Mouse (Mus musculus): ENCODE results near the gene Insyn1.

Insyn1 gene

DNA sequence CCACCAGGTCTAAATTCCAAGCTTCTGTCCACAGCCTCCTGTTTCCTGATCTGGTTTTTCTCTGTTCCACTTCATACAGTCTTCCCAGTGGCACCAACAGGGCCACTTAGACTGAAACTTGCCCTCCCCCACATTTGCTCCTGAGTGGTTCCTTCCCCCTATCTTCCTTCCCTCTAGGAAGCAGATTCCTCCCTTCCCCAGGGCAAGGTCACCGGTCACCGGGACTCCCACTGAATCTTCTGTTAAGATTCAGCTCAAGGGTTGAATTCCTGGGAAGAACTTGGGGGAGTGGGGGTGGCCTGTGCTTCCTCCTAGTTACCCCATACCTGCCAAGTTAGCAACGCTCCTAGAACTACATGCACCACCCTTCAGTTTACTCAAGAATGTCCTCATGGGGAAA, 1.3 kb upstream of the Insyn1 start:
- no peak for DNase-seq (ENCODE audit: low read depth, low spot score)

DNA sequence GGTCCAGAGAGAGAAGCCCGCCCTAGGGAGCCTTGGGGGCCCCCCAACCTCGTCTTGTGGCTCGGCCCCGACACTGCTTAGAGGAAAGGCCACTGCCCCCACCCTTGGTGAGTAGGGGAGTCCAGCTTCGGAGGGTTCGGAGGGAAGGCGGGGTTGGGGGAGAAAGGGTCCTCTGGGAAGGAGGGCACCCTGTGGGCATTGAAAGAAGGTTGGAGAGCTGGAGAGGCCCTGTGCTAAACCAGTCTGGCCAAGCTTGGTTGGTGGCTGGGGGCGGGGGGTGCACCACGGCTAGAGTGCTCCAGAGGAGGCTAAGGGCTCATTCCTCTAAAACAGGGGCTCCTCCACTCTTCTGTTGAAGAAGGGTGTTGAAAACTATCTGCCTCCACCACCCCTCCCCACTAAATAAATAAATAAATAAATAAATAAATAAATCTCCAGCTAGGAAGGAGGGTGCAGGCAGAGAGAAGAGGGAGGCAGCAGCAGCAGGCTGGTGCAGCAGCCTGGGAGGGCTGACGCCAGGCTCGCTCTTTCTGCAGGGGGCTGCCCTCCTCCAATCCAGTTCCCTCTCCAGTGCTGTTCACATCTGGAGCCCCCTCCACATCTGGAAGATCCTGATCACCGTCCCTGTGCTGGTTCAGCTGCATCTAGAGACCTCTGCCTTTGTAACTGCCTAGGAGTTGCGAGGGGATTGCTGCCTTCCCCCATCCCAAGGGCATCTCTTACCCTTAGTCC, 896 bp downstream of the Insyn1 start:
- no peak for DNase-seq (ENCODE audit: low read depth, low spot score)

DNA sequence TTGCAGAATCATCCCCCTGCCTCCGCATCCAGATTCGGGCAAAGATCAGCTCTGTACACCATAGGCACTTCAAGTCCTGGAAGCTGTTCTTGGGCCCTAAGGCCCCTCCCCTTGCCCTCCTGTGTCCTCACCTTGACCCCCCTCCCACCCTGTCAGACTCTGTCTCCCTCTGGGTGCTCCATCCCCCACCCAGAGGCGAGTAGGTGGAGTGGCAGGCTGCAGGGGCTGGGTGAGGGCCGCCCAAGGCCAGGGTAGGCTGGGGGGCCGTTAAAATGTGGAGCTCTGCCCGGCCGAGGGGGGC, 1.4 kb downstream of the Insyn1 start:
- no peak for DNase-seq (ENCODE audit: low read depth, low spot score)

DNA sequence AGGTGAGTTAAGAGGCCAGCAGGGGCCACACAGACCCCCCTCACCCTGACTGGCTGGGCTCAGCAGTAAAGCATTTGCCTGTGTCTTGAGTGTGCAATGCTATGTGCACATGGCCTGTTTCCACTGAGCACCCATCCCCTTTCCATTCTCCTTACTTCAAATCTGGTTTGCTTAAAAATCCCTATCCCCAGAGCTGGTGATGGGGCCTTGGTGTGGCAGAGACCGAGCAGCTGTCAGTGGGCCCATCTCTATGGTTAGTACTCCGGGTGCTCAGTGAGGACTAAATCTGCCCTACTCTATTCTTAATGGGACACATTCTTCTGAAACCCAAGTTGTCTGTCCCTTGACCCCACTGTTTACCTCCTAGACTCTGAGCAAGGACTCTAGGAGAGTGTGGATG, 2.0 kb downstream of the Insyn1 start:
- no peak for DNase-seq (ENCODE audit: low read depth, low spot score)

DNA sequence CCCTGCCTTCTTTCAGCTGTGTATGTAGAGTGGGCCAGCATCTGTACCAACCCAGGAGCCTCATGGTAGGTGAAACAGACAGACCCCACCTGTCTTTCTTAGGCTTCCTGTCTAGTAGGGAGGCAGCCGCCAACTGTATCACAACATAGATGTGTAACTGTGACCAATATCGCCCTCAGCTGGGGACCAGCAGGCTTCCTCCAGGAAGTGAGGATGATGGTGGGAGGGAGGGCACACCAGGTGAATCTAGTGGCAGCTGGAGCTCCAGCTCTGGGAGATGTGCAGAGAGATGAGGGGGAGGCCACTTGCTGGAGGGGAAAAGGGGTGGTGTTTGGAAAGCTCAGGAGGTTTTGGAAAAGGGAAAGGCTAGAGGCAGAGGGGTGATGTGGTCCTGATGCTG, 6.6 kb downstream of the Insyn1 start:
- no peak for DNase-seq (ENCODE audit: low read depth, low spot score)

DNA sequence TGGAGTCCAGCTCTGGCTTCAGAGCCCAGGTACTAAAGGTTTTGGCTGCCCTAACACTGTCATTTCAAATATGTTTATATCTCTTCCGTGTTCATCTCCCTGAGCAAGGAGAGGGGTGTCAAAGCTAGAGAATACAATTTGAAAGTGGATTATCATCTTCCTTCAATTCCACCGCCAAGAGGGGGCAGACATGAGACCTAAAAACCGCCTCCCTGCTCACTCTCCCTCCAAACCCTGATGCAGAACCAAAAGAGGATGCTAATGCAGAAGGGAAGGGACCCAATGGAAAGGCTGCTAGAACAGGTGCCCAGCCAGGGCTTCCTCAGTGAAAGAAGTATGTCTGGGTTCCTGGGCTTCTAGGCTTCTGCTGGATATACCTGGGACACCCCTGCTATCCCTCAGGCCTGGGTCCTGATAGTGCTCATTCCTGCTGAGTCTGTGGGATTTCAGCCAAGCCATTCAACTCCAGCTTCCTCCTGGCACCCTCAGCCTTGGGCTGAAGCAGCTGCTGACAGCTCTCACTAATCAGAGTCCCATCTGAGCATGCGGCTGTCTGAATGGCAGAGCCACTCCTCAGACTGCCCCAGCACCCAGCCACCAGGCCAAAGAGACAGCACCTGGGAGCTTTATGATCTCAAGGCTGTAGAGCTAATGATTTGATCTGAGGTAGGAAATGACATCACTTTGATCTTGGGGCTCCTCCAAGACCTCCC, 8.2 kb downstream of the Insyn1 start:
- DNase-seq (ENCODE audit: low read depth, low spot score), result no peak

DNA sequence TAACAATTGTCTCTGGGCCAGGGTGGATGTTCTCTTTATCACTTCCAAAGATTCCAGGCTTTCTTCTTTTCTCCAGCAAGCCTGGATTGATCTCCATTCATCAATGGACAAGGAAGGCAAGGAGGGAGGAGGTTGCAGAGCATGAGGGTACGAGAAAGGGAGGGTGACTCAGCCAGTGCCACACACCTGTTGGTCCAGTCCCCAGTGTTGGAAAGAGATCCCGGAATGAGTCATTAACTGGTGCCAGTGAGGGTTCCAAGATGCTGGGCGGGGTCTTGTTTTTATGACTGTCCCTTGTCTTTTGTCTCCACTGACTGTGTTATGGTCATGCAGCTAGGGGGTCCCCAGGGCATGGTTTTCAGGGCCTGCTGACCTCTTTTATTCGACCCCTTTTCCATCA, 9.5 kb downstream of the Insyn1 start:
- DNase-seq (ENCODE audit: low read depth, low spot score), result no peak

DNA sequence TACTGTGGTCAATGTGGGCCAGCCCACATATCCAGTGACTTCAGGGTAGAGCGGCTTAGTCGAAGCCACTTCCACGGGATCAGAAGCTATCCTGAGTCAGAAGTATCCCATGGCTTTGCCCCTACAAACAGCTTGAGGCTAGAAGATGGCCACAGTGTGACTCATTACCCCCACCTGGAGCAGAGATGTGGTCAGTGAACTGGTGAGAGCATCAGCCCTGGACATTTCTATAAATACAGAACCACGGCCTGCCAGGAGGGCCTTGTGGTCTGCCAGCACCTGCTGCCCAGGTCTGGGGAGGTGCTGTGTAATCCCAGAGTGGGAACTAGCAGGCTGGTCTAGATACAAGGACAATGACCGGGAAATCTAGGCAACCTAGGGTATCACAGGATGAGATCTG, 12.5 kb downstream of the Insyn1 start:
- no peak for DNase-seq (ENCODE audit: low read depth, low spot score)

DNA sequence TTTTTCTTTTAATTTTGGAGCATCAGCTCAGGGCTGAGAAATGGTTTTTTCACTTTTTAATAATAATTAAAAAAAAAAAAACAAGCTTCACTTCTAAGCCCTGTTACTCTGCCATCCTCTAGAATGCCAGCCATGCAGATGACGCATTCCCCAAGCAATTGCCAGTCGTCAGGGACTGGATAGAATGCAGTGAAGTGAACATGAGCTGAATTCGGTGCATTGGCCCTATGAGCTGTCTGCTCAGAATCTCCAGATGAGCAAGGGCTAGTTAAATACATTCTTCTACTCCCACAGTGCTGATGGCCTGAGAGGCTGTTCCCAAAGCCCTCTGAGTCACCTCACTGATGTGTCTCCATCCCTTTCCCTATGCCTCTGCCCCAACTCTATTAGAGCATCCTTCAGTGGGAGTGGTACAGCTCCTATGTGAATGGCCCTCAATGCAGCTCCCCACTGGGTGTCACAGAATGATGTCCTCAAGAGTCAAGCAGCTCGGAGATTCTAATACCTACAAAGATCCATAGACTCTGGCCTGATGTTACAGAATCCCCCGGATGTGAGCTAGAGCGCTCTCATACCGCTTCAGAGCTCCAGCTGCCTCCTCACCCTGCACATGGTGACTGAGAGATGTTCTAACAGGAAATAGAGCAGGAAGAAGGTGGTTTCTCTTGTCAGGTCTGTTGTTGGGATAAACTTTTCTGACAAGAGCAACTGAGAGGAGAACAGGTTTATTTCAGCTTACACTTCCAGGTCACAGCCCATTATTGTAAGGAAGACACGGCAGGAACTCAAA, 19.0 kb downstream of the Insyn1 start:
- no peak for DNase-seq (ENCODE audit: low read depth, low spot score)

DNA sequence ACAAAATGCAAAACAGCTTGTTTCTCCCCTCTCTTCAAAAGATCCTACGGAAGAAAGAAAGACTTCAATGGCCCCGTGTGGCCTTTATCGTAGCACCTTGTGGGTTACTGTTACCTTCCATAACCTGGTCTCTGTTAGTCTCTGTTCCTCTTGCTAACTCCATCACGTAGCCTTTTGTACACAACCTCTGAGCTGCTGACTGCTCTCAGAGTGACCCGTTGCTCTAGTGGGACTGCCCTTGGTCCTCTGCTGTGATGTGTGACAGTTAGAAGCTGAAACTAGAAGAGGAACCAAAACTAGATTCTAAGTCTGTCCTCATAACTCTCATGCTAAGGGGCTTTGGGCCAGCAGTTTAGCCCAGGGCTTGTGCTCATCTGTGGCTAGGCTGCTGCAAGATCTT, 22.0 kb downstream of the Insyn1 start:
- no peak for DNase-seq (ENCODE audit: low read depth, low spot score)

DNA sequence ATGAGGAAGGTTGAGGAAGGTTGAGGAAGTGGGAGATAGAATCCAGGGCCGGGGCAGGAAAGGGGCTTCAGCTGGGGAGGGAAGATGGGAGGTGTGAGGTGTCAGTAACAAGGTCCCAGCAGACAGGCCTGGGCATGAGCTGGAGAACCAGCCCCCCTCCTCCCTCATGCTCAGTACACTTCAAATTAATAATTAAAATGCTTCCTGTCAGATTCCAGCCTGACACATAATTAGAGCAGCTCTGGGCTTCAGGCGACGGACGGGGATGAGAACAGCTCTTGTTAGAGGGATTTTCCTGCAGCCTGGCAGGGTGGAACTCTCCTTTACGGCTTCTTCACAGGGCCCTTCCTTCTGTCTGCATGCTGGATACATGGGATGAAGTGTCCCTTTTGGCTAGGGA, 25.3 kb downstream of the Insyn1 start:
- DNase-seq (ENCODE audit: low read depth, low spot score), result no peak

DNA sequence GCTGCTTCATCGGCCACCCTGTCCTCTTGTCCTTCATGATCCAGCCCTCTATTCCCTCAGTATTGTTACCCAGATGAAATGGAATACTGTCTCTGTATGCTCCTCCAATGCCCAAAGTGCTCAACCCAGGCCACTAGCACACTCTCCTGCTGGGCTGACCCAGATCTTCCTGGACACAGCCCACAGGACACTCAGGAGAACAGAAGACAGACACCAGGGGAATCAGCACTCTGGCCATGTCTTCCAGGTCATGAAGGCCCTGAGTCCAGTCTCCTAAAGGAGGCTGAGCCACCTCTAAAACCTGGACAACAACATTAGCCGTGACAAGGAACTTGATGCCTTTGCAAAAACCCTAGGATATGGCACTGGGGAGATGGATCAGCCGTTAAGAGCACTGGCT, 28.1 kb downstream of the Insyn1 start:
- no peak for DNase-seq (ENCODE audit: low read depth, low spot score)

DNA sequence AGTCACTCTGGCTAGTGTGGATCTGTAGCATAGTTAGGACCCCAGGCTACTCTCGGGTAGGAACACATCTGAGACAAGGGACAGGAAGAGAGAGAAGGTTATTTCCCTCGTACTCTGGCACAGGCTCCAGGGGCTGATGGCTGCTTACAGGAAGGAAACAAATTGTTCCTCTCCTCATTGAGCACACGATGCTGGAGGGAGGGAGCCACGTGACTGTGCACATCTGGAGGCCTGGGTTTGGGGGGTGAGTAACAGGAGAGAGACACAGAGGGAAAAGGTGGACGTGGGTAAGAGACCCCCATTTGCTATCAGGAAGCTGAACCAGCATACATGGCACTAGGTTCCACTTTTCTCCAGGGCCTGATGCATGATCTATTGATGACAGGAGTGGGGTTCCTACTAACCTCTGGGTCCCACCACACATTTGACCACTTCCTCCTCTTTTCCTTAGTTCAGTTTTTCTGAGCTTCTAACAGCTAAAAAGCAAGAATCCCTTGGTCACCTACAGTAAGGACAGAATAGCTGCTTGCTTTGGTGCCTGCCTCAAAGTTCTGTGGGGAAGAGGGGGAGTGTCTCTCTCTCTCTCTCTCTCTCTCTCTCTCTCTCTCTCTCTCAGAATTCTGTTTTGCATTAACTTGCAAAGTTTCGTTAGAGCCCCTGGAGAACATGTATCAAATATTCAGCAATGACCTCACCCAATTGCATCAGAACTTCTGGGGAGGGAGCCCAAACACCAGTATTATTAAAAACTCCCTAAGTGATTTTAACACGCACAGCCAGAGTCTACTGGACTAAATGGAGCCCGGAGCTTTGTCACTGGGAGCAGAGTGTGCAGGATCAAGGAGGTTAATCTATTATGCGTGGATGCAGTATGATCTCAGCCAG, 29.7 kb downstream of the Insyn1 start:
- peak; percentile 74 for DNase-seq (ENCODE audit: low read depth, low spot score)

DNA sequence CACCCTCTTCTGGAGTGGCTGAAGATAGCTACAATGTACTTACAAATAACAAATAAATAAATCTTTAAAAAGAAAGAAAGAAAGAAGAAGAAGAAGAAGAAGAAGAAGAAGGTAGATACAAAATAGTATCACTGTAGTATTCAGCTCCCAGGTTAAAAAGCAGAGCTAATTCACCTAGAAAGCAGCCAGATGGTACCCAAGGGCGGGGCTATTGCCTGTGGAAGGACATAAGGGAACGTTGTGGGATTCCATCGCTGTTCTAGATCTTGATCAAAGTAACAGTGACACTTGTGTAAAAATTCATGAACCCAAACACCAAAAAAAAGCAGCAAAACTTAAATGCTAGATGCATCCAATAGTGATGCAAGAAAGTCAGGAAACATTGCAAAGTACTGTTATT, 31.6 kb downstream of the Insyn1 start:
- DNase-seq (ENCODE audit: low read depth, low spot score), result no peak

DNA sequence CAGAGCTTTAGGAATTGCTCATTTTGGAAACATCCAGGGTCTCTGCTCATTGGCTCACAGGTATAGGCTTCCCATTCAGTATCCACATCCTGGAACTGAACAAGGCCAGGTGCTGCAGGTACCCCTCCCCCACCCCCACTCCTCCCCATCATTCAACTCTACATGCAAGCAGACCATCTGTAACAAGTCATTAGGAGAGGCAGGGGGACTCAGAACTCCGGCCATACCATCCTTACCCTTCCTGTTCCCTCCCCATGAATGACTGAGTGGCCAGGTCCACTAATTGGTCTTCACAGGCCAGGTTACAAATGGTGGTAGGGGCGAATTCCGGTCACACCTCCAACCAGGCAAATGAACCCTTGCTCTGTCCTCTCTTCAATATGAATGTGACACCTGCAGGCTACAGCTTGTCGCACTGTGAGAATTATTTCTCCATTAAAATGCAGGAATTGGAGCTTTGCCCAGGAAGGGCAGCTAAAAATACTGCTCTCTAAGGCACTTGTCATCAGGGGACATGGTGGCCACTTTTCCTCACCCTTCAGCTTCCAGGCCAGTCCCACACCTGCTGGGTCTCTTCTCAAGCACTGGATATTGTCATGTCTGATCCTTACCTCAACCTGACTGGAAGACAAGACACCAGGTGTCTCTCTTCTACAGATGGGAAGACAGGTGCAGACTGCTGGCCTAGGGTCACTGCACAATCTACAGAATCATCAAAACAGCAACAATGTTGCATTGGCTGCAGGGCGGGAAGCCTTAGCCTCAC, 32.6 kb downstream of the Insyn1 start:
- DNase-seq (ENCODE audit: low read depth, low spot score), result no peak

DNA sequence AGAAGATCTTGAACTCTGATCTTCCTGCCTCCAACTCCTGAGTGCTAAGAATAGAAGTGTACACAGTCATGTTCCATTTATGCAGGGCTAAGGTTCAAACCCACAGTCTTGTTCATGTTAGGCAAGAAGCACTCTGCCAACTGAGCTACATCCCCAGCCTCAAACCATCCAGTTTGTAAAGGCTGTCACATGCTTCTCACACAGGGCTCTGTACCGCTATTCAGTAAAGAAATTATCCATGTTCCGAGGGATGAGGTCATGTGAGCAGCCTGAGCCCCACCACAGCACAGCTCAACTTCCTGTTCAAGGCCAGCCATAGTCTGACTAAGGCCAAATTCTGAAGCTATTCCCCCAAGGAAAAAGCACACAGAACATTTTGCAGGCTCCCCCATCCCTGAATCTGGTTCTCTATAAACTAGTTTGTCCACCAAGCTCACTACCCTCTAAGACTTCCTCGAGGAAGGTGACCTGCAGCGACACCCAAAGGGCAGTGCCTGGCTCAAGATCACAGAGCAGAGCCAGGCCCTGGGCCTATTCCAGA, 33.5 kb downstream of the Insyn1 start:
- peak; percentile 33 for DNase-seq (ENCODE audit: low read depth, low spot score)

DNA sequence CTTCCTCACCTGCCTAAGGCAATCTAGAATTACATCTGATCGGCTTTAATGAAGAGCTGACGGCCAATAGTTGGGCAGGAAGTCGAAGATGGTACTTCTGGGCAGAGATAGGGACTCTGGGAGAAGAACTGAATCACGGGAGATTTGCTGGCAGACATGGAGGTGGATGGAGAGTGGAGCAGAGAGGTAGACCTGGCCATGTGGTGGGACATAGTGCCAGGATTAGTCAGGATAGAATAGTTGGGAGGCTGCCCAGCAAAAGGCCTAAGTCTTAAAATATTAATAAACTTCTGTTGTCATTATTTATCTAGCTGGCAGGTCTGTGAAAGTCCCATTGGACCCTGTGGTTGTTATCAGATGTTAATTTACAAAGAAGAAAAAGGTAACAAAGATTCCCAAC, 36.7 kb downstream of the Insyn1 start:
- DNase-seq (ENCODE audit: low read depth, low spot score), result no peak

DNA sequence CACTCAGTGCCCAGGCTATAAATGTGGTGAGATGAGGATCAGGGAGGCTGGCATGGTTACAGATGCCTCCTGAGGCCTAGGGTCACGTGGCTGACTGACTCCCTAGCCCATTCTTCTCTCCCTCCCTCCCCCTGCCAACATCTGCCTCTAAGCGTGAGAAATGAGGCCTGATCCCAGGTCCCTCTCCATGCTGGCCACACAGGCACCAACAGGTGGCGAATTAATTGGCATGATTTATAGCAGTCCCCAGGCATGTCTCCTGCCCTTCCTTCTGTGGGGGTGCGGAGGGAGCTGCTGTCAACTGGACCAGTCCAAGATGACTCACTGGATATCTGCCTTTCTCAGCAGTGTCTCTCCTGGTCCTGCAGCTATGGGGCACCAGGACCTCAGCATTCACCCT, 39.4 kb downstream of the Insyn1 start:
- no peak for DNase-seq (ENCODE audit: low read depth, low spot score)

DNA sequence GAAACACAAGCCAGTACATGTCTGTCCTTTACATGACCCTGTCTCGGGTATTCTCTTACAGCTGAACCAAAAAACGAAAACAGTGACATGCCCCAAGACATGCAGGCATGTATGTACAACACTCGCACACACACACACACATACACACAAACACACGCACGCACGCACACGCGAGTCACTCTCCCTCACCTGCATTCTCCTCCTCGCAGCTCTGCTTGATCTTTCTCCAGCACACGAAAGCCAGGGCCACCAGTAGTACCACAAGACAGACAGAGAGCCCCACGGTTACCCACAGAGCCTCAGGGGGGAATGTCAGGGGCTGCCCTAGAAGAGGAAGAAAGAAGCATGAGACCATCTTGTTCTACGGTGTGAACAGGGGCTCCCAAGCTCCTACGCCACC, 42.0 kb downstream of the Insyn1 start:
- no peak for DNase-seq (ENCODE audit: low read depth, low spot score)

DNA sequence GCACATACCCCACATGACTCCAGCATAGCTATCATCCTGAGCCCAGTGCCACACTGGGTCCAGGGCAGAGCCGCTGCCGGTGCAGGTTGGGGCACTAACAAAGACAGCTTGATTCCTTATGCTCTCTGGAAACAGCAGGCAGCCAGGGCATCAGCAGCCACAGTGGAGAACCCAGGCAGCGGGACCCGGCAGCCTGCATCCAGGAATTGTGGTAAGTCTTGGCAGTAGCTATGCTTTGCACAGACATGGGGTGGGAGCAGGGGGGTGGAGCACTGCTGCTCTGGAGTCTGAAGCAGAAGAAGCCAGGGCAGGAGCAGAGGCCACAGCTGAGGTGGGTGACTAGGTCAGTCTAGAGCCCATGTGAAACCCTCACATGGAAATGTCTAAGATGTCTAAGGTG, 43.8 kb downstream of the Insyn1 start:
- DNase-seq (ENCODE audit: low read depth, low spot score), result no peak

DNA sequence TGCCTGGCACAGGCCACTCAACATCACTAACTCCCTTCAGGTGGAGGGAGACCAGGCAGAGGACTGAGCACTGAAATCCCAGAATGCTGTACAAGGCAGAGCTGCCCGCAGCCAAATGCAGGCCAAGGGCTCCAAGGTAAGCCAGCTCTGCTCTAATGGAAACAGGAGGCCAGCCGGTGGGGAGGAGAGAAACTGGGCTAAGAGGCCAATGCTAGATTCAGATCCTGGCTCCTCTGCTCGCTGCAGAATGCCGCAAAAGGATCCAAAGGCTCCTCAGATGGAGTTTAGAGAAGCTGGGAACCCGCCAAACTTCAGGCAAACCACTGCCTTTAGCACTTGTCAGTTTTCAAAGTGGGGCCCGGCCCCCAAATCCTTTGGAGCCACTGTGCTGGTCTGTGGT, 44.9 kb downstream of the Insyn1 start:
- no peak for DNase-seq (ENCODE audit: low read depth, low spot score)
